Mouse (Mus musculus) midbrain, embryonic 11.5 days (tissue): ENCODE measurements around the gene Arrdc5. TPM values are rescaled to one million over a fixed set of nuclear protein-coding genes. Genes with fewer than 3 reads are reported as not detected.
"Not testable (repeated sequence)": the region's sequence is repeated elsewhere in the genome, so short reads cannot be mapped to it uniquely, and the experiment has no call there.

Source experiments
- ATAC-seq: fragments of 200-750 bp; cut with Nextera tagmentation; 2 replicates; pipeline ENCODE4 v1.8.0; 2017; ENCODE audit warnings: moderate TSS enrichment, moderate library complexity; ENCODE audit not compliant: low FRiP score
- DNase-seq: peaks from one replicate; pipeline ENCODE4 v3.0.0; 2015; ENCODE audit warnings: low spot score; ENCODE audit errors: missing footprints
- H3K27ac ChIP-seq: fragments of 300-500 bp; sonication (generic); 2 replicates; pipeline ENCODE4 v1.5.1; 2014; ENCODE audit warnings: low read depth, low read length
- H3K27me3 ChIP-seq: fragments of 300-500 bp; sonication (generic); 2 replicates; pipeline ENCODE4 v1.6.1; 2014; ENCODE audit warnings: mild to moderate bottlenecking, low read length, moderate library complexity, mixed read lengths; ENCODE audit not compliant: control insufficient read depth, insufficient read depth
- H3K36me3 ChIP-seq: fragments of 300-500 bp; sonication (generic); 2 replicates; pipeline ENCODE4 v1.6.1; 2014; ENCODE audit warnings: mild to moderate bottlenecking, low read length, moderate library complexity, mixed read lengths; ENCODE audit not compliant: control insufficient read depth, insufficient read depth
- H3K4me1 ChIP-seq: fragments of 300-500 bp; sonication (generic); 2 replicates; pipeline ENCODE4 v1.6.1; 2014; ENCODE audit warnings: low read length; ENCODE audit not compliant: control insufficient read depth, insufficient read depth
- H3K4me2 ChIP-seq: fragments of 300-500 bp; sonication (generic); 2 replicates; pipeline ENCODE4 v1.6.1; 2014; ENCODE audit warnings: mild to moderate bottlenecking, moderate library complexity
- H3K4me3 ChIP-seq: fragments of 300-500 bp; sonication (generic); 2 replicates; pipeline ENCODE4 v1.5.1; 2014; ENCODE audit warnings: low read depth, low read length
- H3K9ac ChIP-seq: fragments of 300-500 bp; sonication (generic); 2 replicates; pipeline ENCODE4 v1.6.1; 2014; ENCODE audit warnings: low read length
- H3K9me3 ChIP-seq: fragments of 300-500 bp; sonication (generic); 2 replicates; pipeline ENCODE4 v1.6.1; 2016; ENCODE audit warnings: low read length; ENCODE audit not compliant: control insufficient read depth
- WGBS: fragments of 180-500 bp; shearing (Covaris S2); extraction: QIAGEN DNeasy Blood & Tissue Kit; methylation state at CpG from one replicate; pipeline ENCODE4 v1.1.7; 2014; 5-methylcytosine and 5-hydroxymethylcytosine counted together
- polyA plus RNA-seq: library from polyadenylated mRNA; unstranded; fragments of >200 nt; fragmentation: Nextera tagmentation; extraction: Ambion mirVana; gene quantifications from 2 replicates; pipeline ENCODE4 v1.2.1, GENCODE M21; 2014

Gene Arrdc5
- polyA plus RNA-seq, 1 experiment from 2014 or later: not detected

GRCm38 (mm10) chr17:56266271-56266670 is 33.8 kb downstream of the Arrdc5 start:
- Histone ChIP-seq H3K4me2 (no peak overlapping the region), H3K9ac (no peak overlapping the region), H3K36me3 (peaks cover 3% of the 10 kb centered on the region; the same call in 1 of the 2 replicates), H3K27me3 (no peaks in the 10 kb centered on the region), H3K27ac (no peak overlapping the region), H3K9me3 (no peaks in the 10 kb centered on the region), H3K4me3 (no peak overlapping the region), H3K4me1 (peaks cover 7% of the 10 kb centered on the region)
- DNase-seq (no peak), ATAC-seq (no peak)
- 70% methylated on average over 3 of the region's 3 CpGs for WGBS

- peaks cover 3% of the 10 kb centered on the region; the same call in 1 of the 2 replicates for H3K36me3 ChIP-seq
- no peak overlapping the region for H3K27ac ChIP-seq
- DNase-seq (no peak), ATAC-seq (no peak)
- no peak overlapping the region for H3K4me3 ChIP-seq
- no peaks in the 10 kb centered on the region for H3K9me3 ChIP-seq
- H3K4me1 ChIP-seq: peaks cover 7% of the 10 kb centered on the region
- H3K4me2 ChIP-seq: no peak overlapping the region
- no peaks in the 10 kb centered on the region for H3K27me3 ChIP-seq
- 87% methylated on average over 3 of the region's 3 CpGs for WGBS
- no peak overlapping the region for H3K9ac ChIP-seq
These were observed 34.2 kb downstream of the Arrdc5 start for GRCm38 (mm10) chr17:56265869-56266268.

- peaks cover 3% of the 10 kb centered on the region; the same call in 1 of the 2 replicates for H3K36me3 ChIP-seq
- no peaks in the 10 kb centered on the region for H3K27me3 ChIP-seq
- 93% methylated on average over 4 of the region's 4 CpGs for WGBS
- DNase-seq: no peak
- no peak overlapping the region for H3K9ac ChIP-seq
- no peak overlapping the region for H3K27ac ChIP-seq
- no peak overlapping the region for H3K4me2 ChIP-seq
- ATAC-seq: no peak
- no peaks in the 10 kb centered on the region for H3K9me3 ChIP-seq
- peaks cover 7% of the 10 kb centered on the region for H3K4me1 ChIP-seq
- H3K4me3 ChIP-seq: no peak overlapping the region
These were observed 35.1 kb downstream of the Arrdc5 start for GRCm38 (mm10) chr17:56265011-56265410.

GRCm38 (mm10) chr17:56264020-56264419 is 36.1 kb downstream of the Arrdc5 start:
- 20% methylated on average over 8 of the region's 8 CpGs for WGBS

GRCm38 (mm10) chr17:56262645-56263094 is 37.4 kb downstream of the Arrdc5 start:
- Histone ChIP-seq H3K4me2 (no peak overlapping the region), H3K27ac (no peak overlapping the region), H3K4me3 (no peak overlapping the region), H3K9me3 (no peaks in the 10 kb centered on the region), H3K36me3 (peaks cover 9% of the 10 kb centered on the region; the same call in 1 of the 2 replicates), H3K9ac (no peak overlapping the region), H3K4me1 (peaks cover 1% of the 10 kb centered on the region), H3K27me3 (no peaks in the 10 kb centered on the region)
- WGBS: 86% methylated on average over 3 of the region's 3 CpGs
- ATAC-seq: no peak
- peak; percentile 26 for DNase-seq

More at GRCm38 (mm10) chr17:56264020-56264419, 36.1 kb downstream of the Arrdc5 start:
- H3K4me1 ChIP-seq: 0 out of 2 replicates have a peak, but pooled peaks cover 2% of the 10 kb centered on the region
- H3K9ac ChIP-seq: no peak overlapping the region
- peak; percentile 97 for DNase-seq
- ATAC-seq: peak; percentile 78
- no peak overlapping the region for H3K4me2 ChIP-seq
- no peaks in the 10 kb centered on the region for H3K9me3 ChIP-seq
- H3K27me3 ChIP-seq: no peaks in the 10 kb centered on the region
- H3K4me3 ChIP-seq: no peak overlapping the region
- H3K27ac ChIP-seq: no peak overlapping the region
- peaks cover 3% of the 10 kb centered on the region; the same call in 1 of the 2 replicates for H3K36me3 ChIP-seq

GRCm38 (mm10) chr17:56261166-56261565 is 38.9 kb downstream of the Arrdc5 start:
- peaks cover 9% of the 10 kb centered on the region; the same call in 1 of the 2 replicates for H3K36me3 ChIP-seq
- ATAC-seq: no peak
- DNase-seq: peak; percentile 56
- 78% methylated on average over 3 of the region's 3 CpGs for WGBS
- peaks cover 5% of the 10 kb centered on the region for H3K4me1 ChIP-seq
- H3K9me3 ChIP-seq: no peaks in the 10 kb centered on the region
- H3K4me2 ChIP-seq: no peak overlapping the region
- no peak overlapping the region for H3K4me3 ChIP-seq
- H3K27ac ChIP-seq: no peak overlapping the region
- H3K9ac ChIP-seq: no peak overlapping the region
- no peaks in the 10 kb centered on the region for H3K27me3 ChIP-seq

GRCm38 (mm10) chr17:56259301-56260037 is 40.6 kb downstream of the Arrdc5 start:
- H3K4me3 ChIP-seq: no peak overlapping the region
- peaks cover 9% of the 10 kb centered on the region; the same call in 1 of the 2 replicates for H3K36me3 ChIP-seq
- H3K9ac ChIP-seq: no peak overlapping the region
- H3K4me1 ChIP-seq: peaks cover 5% of the 10 kb centered on the region
- H3K27ac ChIP-seq: no peak overlapping the region
- DNase-seq: peak; percentile 35
- no peaks in the 10 kb centered on the region for H3K9me3 ChIP-seq
- 95% methylated on average over 10 of the region's 10 CpGs for WGBS
- no peaks in the 10 kb centered on the region for H3K27me3 ChIP-seq
- H3K4me2 ChIP-seq: no peak overlapping the region
- ATAC-seq: no peak

- H3K4me2 ChIP-seq, H3K4me3 ChIP-seq, H3K36me3 ChIP-seq, H3K9ac ChIP-seq, H3K4me1 ChIP-seq, ATAC-seq, H3K9me3 ChIP-seq, H3K27ac ChIP-seq, H3K27me3 ChIP-seq: not testable (repeated sequence)
- peak; percentile 33 for DNase-seq
- 96% methylated on average over 2 of the region's 2 CpGs for WGBS
These were observed 41.3 kb downstream of the Arrdc5 start for GRCm38 (mm10) chr17:56258812-56259211.

GRCm38 (mm10) chr17:56258269-56258668 is 41.8 kb downstream of the Arrdc5 start:
- H3K9ac ChIP-seq, H3K4me1 ChIP-seq, ATAC-seq, H3K9me3 ChIP-seq, H3K4me3 ChIP-seq, H3K27ac ChIP-seq, DNase-seq, H3K27me3 ChIP-seq, H3K4me2 ChIP-seq, H3K36me3 ChIP-seq: not testable (repeated sequence)
- WGBS: 95% methylated on average over 19 of the region's 19 CpGs
